22 mouse cellular contexts compared by ENCODE assay signal in genomic region chr10:105430885-105431284, GRCm38 (mm10).
DNase-seq lines count a peak whose midpoint lies in the region; ATAC-seq and TF ChIP-seq lines count a peak whose summit lies in the region.
"Had no signal": no experiment of that assay in that cellular context is flagged by ENCODE, and none has a peak within 500 bp of the region (broad histone marks: within the 10 kb centered on the region; RNA-seq: fewer than 3 reads in every experiment).

No protein-coding gene starts in this region.

- H3K9ac ChIP-seq in limb, embryonic 11.5 days (ENCODE audit: low read length): no peak overlapping the region
- H3K9ac ChIP-seq: forebrain, postnatal 0 days; heart, embryonic 12.5 days; lung, embryonic 14.5 days; midbrain, embryonic 15.5 days; neural tube, embryonic 12.5 days had no signal

- WGBS in limb, embryonic 11.5 days: 13% methylated on average over 3 of the region's 3 CpGs

- TF ChIP-seq CTCF in brain, embryonic 14.5 days (IDR thresholded peaks at IDR 0.05; ENCODE audit: borderline replicate concordance, extremely low read depth, insufficient read depth, insufficient read length): no peak

- ATAC-seq in limb, embryonic 11.5 days (ENCODE audit: insufficient number of reproducible peaks, low FRiP score, low TSS enrichment, low read depth): no peak
- ATAC-seq: forebrain, postnatal 0 days; midbrain, embryonic 15.5 days had no signal

- H3K4me3 ChIP-seq in limb, embryonic 11.5 days (ENCODE audit: low read depth, low read length): no peak overlapping the region
- H3K4me3 ChIP-seq: erythroblast, embryonic 14.5 days; heart, embryonic 12.5 days; midbrain, embryonic 15.5 days; neural tube, embryonic 12.5 days had no signal

- no peaks in the 10 kb centered on the region for H3K27me3 ChIP-seq in limb, embryonic 11.5 days (ENCODE audit: control insufficient read depth, insufficient read depth, low read length)
- H3K27me3 ChIP-seq: heart, embryonic 12.5 days; midbrain, embryonic 15.5 days; neural tube, embryonic 12.5 days had no signal

- no peaks in the 10 kb centered on the region for H3K36me3 ChIP-seq in limb, embryonic 11.5 days (ENCODE audit: control insufficient read depth, insufficient read depth, low read length)
- H3K36me3 ChIP-seq: G1E; heart, embryonic 12.5 days; midbrain, embryonic 15.5 days; neural tube, embryonic 12.5 days had no signal

- intact Hi-C loops in heart, postnatal 25 days (cut with DNase I): no loop called here

- no peak overlapping the region for H3K4me2 ChIP-seq in limb, embryonic 11.5 days (ENCODE audit: low read depth, severe bottlenecking)
- H3K4me2 ChIP-seq: heart, embryonic 12.5 days; liver, embryonic 11.5 days; lung, embryonic 14.5 days; midbrain, embryonic 15.5 days; neural tube, embryonic 12.5 days had no signal

- H3K27ac ChIP-seq in limb, embryonic 11.5 days (replicated peaks; ENCODE audit: low read depth, low read length): no peak overlapping the region
- H3K27ac ChIP-seq: midbrain, embryonic 15.5 days; neural tube, embryonic 12.5 days had no signal

- no peak for TF ChIP-seq POLR2A in brain, embryonic 14.5 days (IDR thresholded peaks at IDR 0.05; ENCODE audit: borderline replicate concordance, extremely low read depth, insufficient read depth, insufficient read length, poor library complexity, severe bottlenecking)

- peaks cover 18% of the 10 kb centered on the region for H3K4me1 ChIP-seq in limb, embryonic 11.5 days (ENCODE audit: control insufficient read depth, insufficient read depth, low read length)
- H3K4me1 ChIP-seq: midbrain, embryonic 15.5 days; neural tube, embryonic 12.5 days had no signal

- no peaks in the 10 kb centered on the region for H3K9me3 ChIP-seq in limb, embryonic 11.5 days (ENCODE audit: control insufficient read depth, low read length)
- H3K9me3 ChIP-seq: G1E; heart, embryonic 12.5 days; midbrain, embryonic 15.5 days; neural tube, embryonic 12.5 days had no signal

- peak; percentile 48 for DNase-seq in layer of hippocampus, adult 9-10 months (ENCODE audit: low spot score)
- no peak for DNase-seq in layer of hippocampus, postnatal 36 days
- DNase-seq in brain, embryonic 14.5 days (ENCODE audit: low read depth): peak; percentile 22
- DNase-seq in embryo, embryonic 9.5 days (ENCODE audit: extremely low spot score): peak; percentile 26
- DNase-seq in limb, embryonic 11.5 days (ENCODE audit: low spot score): peak; percentile 64
- DNase-seq in heart, postnatal 25 days (ENCODE audit: low spot score): no peak
- no peak for DNase-seq in urinary bladder, adult 2 months (ENCODE audit: low spot score)
- DNase-seq in adrenal gland, postnatal 10 days: no peak
- DNase-seq: adrenal gland, adult 8-10 months; cerebellum, postnatal 14 days; forebrain, postnatal 0 days; gastrocnemius, postnatal 14 days; kidney, adult 11 months; kidney, postnatal 10 days; lung, embryonic 14.5 days; thymus, postnatal 14 days had no signal

Comparison
In these comparisons a context has a peak if more than half of its experiments do, and no peak if none do; other contexts are left out.
1. DNase-seq: peak in layer of hippocampus, adult 9-10 months (single experiment), brain, embryonic 14.5 days (single experiment), embryo, embryonic 9.5 days (single experiment) and limb, embryonic 11.5 days (single experiment); none in layer of hippocampus, postnatal 36 days (0 of 2), heart, postnatal 25 days (single experiment), urinary bladder, adult 2 months (single experiment) and adrenal gland, postnatal 10 days (single experiment).